Mouse (Mus musculus) ovary, adult 2 months (tissue): Measurements from ENCODE around the gene 2410015M20Rik. TPM values are rescaled to one million over a fixed set of nuclear protein-coding genes. Genes with fewer than 3 reads are reported as not detected.

Experiments used
- polyA plus RNA-seq: library from polyadenylated mRNA; depleted of rRNA; stranded (reverse); fragments of >200 nt; gene quantifications from 2 replicates; pipeline ENCODE4 v1.2.3, GENCODE M21; 2012; rRNA removed

Gene 2410015M20Rik
- polyA plus RNA-seq, result 157 and 222 TPM in 2 replicates

DNA sequence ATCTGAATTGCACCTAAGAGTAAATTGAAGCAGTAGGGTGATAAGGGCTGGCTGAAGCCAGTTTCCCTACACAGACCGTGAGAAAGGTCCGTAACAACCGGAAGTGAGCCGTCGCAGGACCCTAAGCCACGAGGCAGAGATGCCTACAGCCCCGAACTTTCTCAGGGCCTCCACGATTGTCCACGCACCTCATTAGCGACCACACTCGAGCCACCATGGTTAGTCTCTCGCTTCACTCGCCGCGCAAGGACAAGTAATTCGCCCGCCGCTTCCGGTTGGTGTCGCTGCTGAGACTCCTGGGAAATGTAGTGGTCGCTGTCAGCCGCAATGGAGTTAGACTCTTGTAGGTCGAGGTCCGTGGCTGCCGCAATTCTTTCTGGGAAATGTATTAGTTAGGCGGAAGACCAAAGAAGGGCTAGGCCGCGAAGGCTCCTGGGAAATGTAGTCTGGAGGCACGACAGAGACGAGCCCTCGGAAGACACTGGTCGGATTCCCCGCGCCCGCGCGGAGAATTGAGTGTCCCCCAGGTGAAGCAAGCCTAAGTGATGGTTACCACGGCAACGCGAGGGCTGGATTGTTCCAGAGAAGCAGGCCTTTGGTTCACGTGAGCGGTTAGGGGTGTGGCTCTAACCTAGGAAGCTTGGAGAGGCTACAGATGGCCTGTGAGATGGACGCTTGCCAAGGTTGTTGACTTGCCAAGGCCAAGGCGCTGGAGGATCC, at the start of gene 2410015M20Rik:
TSS of gene 2410015M20Rik (minus strand) at position 320 of the 720 bp plus-strand sequence.

GRCm38 (mm10) chr17:56627530-56628277, 18.1 kb upstream of the 2410015M20Rik start, which contains the start of gene Catsperd:
Catsperd (plus strand) TSS chr17:56628143.

GRCm38 (mm10) chr17:56626754-56627470, 17.3 kb upstream of the 2410015M20Rik start, which contains the start of gene Lonp1:
Lonp1 (minus strand) TSS chr17:56626887.

DNA sequence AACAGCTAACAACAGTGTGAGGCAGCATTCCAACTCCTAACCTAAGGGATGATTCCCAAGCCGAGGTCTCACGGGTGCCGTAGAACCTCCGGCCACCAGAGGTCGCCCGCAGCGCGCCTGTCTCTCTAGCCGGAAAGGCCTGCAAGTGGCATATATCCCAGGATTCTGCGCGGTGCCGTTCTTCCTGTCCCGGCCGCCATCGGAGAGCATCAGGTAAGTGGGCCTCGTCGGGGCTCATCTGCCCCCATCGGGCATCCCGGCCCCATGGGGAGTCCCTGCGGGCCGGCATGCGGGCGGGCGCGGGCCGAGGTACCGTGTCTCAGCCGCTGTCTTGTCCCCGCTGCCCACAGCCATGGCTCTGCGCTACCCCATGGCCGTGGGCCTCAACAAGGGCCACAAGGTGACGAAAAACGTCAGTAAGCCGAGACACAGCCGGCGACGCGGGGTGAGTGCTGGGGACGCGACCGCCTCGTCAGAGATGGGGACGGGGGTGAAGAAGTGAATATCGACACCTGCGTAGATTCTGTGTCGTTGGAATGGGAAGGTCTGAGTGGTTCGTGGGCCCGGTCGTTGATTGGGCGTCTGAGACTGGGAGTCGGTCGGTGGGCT, 3.8 kb upstream of the 2410015M20Rik start, which contains the start of gene Rpl36:
TSS of gene Rpl36 (plus strand) at position 181 of the 609 bp plus-strand sequence.

GRCm38 (mm10) chr17:56584257-56585130, 25.1 kb downstream of the 2410015M20Rik start, which contains the start of the genes Safb2 and Safb:
Safb2 (minus strand) TSS chr17:56584585.
Safb (plus strand) TSS chr17:56584825.

Other genes starting within 250 kb of the 2410015M20Rik start
- 427 and 461 TPM in 2 replicates for gene Ptprs, start 133.3 kb downstream of the 2410015M20Rik start, polyA plus RNA-seq
- gene Znrf4, start 97.3 kb downstream of the 2410015M20Rik start, polyA plus RNA-seq, result not detected in 2 replicates
- 8.1 TPM in 2 replicates for gene Gm20219, start 55.4 kb downstream of the 2410015M20Rik start, polyA plus RNA-seq
- 111 and 114 TPM in 2 replicates for gene Safb2, start 25.2 kb downstream of the 2410015M20Rik start, polyA plus RNA-seq
- 93.0 and 103 TPM in 2 replicates for gene Safb, start 24.9 kb downstream of the 2410015M20Rik start, polyA plus RNA-seq
- 3,601 and 4,599 TPM in 2 replicates for gene Rpl36, start 3.6 kb upstream of the 2410015M20Rik start, polyA plus RNA-seq
- gene Lonp1, start 17.1 kb upstream of the 2410015M20Rik start, polyA plus RNA-seq, result 227 and 249 TPM in 2 replicates
- gene Catsperd, start 18.4 kb upstream of the 2410015M20Rik start, polyA plus RNA-seq, result 1.3 and 2.6 TPM in 2 replicates
- gene Ranbp3, start 63.5 kb upstream of the 2410015M20Rik start, polyA plus RNA-seq, result 125 and 135 TPM in 2 replicates
- 694 and 729 TPM in 2 replicates for gene Ndufa11, start 108.0 kb upstream of the 2410015M20Rik start, polyA plus RNA-seq
- 47.8 and 78.5 TPM in 2 replicates for gene Vmac, start 108.3 kb upstream of the 2410015M20Rik start, polyA plus RNA-seq
- gene Nrtn, start 147.8 kb upstream of the 2410015M20Rik start, polyA plus RNA-seq, result 169 and 335 TPM in 2 replicates
- 135 and 136 TPM in 2 replicates for gene Dus3l, start 155.0 kb upstream of the 2410015M20Rik start, polyA plus RNA-seq
- 3.3 and 4.8 TPM in 2 replicates for gene Prr22, start 160.5 kb upstream of the 2410015M20Rik start, polyA plus RNA-seq
- gene Rfx2, start 221.2 kb upstream of the 2410015M20Rik start, polyA plus RNA-seq, result 26.0 and 26.5 TPM in 2 replicates